Mouse (Mus musculus) embryonic fibroblast, embryonic 13.5 days (primary cell): ENCODE measurements around the gene Afap1l2.

ENCODE experiments used
- CTCF ChIP-seq: IDR thresholded peaks from 2 replicates; pipeline ENCODE4 v1.5.1; 2011; ENCODE audit warnings: mild to moderate bottlenecking, control low read depth, low read length, moderate library complexity, borderline replicate concordance; ENCODE audit not compliant: insufficient read depth
- POLR2A ChIP-seq: IDR thresholded peaks from 2 replicates; pipeline ENCODE4 v1.6.1; 2011; ENCODE audit warnings: low read depth, mild to moderate bottlenecking, control low read depth, low read length, moderate library complexity

DNA sequence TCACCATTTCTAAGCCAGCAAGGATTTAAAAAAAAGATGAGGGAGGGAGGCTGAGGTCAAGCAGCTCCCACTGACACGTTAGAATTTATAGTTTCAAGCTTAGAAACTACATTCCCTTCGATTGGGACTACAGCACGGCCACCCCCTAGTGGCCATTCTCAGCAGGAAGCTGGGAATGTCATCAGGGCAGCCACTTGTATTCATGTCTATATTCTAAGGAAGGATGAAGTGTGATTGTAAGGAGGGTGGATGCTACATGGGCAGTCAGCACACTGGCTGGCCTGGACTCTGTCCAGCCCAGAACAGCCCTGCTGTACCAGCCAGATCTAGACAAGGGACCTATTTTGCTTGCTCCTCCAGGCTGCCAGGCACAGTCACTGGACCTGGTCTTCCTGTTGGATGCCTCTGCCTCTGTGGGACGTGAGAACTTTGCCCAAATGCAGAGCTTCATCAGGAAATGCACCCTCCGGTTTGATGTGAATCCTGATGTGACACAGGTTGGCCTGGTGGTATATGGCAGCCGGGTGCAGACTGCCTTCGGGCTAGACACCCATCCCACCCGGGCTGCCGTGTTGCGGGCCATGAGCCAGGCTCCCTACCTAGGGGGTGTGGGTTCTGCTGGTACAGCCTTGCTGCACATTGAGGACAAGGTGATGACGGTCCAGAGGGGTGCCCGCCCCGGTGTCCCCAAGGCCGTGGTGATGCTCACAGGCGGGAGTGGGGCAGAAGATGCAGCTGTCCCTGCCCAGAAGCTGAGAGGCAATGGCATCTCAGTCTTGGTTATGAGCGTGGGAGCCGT lies 99.4 kb downstream of the Afap1l2 start:
- peak; percentile 69 for TF ChIP-seq CTCF
- no peak for TF ChIP-seq POLR2A
